Mouse (Mus musculus): ENCODE measurements around the gene Sigirr. TPM values are rescaled to one million over a fixed set of nuclear protein-coding genes. Genes with fewer than 3 reads are reported as not detected.

Sigirr gene
- polyA plus RNA-seq, 1 experiment, result 4.0 TPM

- no peak for TF ChIP-seq CTCF (IDR thresholded peaks at IDR 0.05; ENCODE audit: extremely low read depth, insufficient read depth, low read length)
- TF ChIP-seq POLR2A (IDR thresholded peaks at IDR 0.05; ENCODE audit: extremely low read depth, insufficient read depth, low read length), result no peak
- peaks cover 5% of the 10 kb centered on the region for H3K4me1 ChIP-seq (ENCODE audit: control insufficient read depth, insufficient read depth, low read length)
- H3K27ac ChIP-seq (ENCODE audit: insufficient read depth, low read length), result no peak overlapping the region
- H3K4me3 ChIP-seq (ENCODE audit: insufficient read depth, low read length), result no peak overlapping the region
Observed at GRCm38 (mm10) chr7:141064175-141064574, 36.2 kb downstream of the Sigirr start.

GRCm38 (mm10) chr7:141063353-141063752 is 37.0 kb downstream of the Sigirr start:
- Histone ChIP-seq H3K4me1 (ENCODE audit: control insufficient read depth, insufficient read depth, low read length) (peaks cover 5% of the 10 kb centered on the region), H3K4me3 (ENCODE audit: insufficient read depth, low read length) (no peak overlapping the region), H3K27ac (ENCODE audit: insufficient read depth, low read length) (no peak overlapping the region)
- no peak for TF ChIP-seq POLR2A (IDR thresholded peaks at IDR 0.05; ENCODE audit: extremely low read depth, insufficient read depth, low read length)
- TF ChIP-seq CTCF (IDR thresholded peaks at IDR 0.05; ENCODE audit: extremely low read depth, insufficient read depth, low read length), result no peak

DNA sequence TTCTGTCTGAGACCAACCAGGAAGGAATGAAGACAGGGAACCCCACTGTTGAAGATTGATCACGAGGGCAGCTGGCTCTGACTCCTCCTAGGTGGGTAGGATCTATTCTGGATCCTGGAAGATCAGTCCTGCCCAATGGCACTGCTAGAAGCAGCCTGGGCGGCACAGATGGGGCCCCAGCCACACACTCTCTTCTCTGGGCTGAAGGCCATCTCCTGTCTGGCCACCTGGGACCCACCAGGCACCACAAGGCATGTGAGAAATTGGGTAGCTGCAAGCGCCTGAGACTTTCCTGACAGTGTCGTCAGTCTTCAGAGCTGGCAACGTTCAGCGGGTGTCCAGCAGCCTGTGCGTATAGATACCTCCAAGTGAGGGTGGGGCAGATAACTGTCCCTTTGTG is 37.8 kb downstream of the Sigirr start:
- Histone ChIP-seq H3K4me3 (ENCODE audit: insufficient read depth, low read length) (peak overlapping the region; percentile 69; the same call in 1 of the 2 replicates), H3K27ac (ENCODE audit: insufficient read depth, low read length) (no peak overlapping the region)
- TF ChIP-seq POLR2A (IDR thresholded peaks at IDR 0.05; ENCODE audit: extremely low read depth, insufficient read depth, low read length) (no peak), CTCF (IDR thresholded peaks at IDR 0.05; ENCODE audit: extremely low read depth, insufficient read depth, low read length) (no peak)

DNA sequence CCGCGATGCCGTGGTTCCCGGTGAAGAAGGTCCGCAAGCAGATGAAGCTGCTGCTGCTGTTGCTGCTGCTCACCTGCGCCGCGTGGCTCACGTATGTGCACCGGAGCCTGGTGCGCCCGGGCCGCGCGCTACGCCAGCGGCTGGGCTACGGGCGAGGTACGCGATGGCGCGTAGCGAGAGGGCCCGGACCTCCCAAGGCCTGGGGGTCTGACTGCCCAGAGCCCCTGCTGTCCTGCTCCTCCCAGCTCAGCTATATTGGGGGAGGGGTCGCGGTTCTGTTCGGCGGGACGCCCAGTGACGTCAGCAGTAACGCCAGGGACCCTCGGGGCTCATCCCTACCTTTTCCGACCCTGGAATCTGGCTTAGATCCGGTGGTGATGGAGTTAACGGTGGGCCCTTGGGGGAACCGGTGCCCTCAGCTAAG is 39.1 kb downstream of the Sigirr start:
- peak overlapping the region; percentile 53 for H3K27ac ChIP-seq (ENCODE audit: insufficient read depth, low read length)
- H3K4me3 ChIP-seq (ENCODE audit: insufficient read depth, low read length), result peak overlapping the region; percentile 69
- H3K4me1 ChIP-seq (ENCODE audit: control insufficient read depth, insufficient read depth, low read length), result peaks cover 5% of the 10 kb centered on the region
- TF ChIP-seq POLR2A (IDR thresholded peaks at IDR 0.05; ENCODE audit: extremely low read depth, insufficient read depth, low read length) (no peak), CTCF (IDR thresholded peaks at IDR 0.05; ENCODE audit: extremely low read depth, insufficient read depth, low read length) (no peak)

More for the DNA sequence above, 37.8 kb downstream of the Sigirr start:
- H3K4me1 ChIP-seq (ENCODE audit: control insufficient read depth, insufficient read depth, low read length), result peaks cover 5% of the 10 kb centered on the region

DNA sequence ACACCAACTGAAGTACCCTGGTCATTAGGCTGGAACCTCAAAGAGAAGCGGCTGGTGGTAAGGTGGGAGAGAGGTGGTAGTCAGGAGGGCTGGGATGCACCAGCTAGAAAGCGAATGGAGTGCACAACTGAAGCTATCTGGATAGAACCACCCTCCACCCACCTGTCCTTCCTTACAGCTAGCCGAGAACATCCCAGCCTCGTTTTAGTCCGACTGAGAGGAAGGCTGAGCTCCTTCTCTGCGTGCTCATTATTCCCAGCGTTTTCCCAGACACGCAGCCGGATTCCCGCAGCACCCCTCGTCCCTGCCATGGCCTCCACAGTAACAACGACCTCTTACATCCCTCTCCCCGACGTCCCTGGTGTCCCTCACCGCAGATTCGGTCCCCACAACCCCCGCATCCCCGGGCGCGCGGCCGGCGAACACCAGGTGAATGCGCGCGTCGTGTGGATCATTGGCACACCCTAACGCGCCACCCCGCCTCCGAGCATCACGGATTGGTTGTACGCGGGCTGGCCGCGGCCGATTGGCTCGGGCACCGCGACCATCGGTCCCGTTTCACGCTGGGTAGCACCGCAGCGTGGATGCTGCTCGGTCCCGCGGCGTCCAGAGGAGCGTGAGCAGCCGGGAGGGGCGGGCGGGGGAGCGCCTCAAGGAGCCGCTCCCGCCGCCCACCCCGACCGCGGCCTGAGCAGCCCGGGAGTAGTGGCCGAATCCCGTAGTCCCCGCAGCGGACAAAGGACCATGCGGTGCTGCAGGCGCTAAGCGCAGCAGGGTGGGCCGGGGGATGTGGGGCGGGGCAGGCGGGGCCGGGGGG is 39.7 kb downstream of the Sigirr start, which contains the start of gene B4galnt4:
Gene B4galnt4, plus strand, starts transcription at position 679 of the 817 bp plus-strand sequence.
- no peak for TF ChIP-seq CTCF (IDR thresholded peaks at IDR 0.05; ENCODE audit: extremely low read depth, insufficient read depth, low read length)
- TF ChIP-seq POLR2A (IDR thresholded peaks at IDR 0.05; ENCODE audit: extremely low read depth, insufficient read depth, low read length), result peak; percentile 83
- H3K27ac ChIP-seq (ENCODE audit: insufficient read depth, low read length), result peak within 1 kb of the TSS; percentile 74
- peaks cover 5% of the 10 kb centered on the region for H3K4me1 ChIP-seq (ENCODE audit: control insufficient read depth, insufficient read depth, low read length)
- H3K4me3 ChIP-seq (ENCODE audit: insufficient read depth, low read length), result peak within 1 kb of the TSS; percentile 69

GRCm38 (mm10) chr7:141059929-141060328 is 40.4 kb downstream of the Sigirr start:
- TF ChIP-seq CTCF (IDR thresholded peaks at IDR 0.05; ENCODE audit: extremely low read depth, insufficient read depth, low read length) (no peak), POLR2A (IDR thresholded peaks at IDR 0.05; ENCODE audit: extremely low read depth, insufficient read depth, low read length) (no peak)
- peak overlapping the region; percentile 74; the same call in 1 of the 2 replicates for H3K27ac ChIP-seq (ENCODE audit: insufficient read depth, low read length)
- peaks cover 5% of the 10 kb centered on the region for H3K4me1 ChIP-seq (ENCODE audit: control insufficient read depth, insufficient read depth, low read length)
- H3K4me3 ChIP-seq (ENCODE audit: insufficient read depth, low read length), result peak overlapping the region; percentile 69

- Histone ChIP-seq H3K27ac (ENCODE audit: insufficient read depth, low read length) (no peak overlapping the region), H3K4me1 (ENCODE audit: control insufficient read depth, insufficient read depth, low read length) (peaks cover 5% of the 10 kb centered on the region; the same call in 1 of the 2 replicates), H3K4me3 (ENCODE audit: insufficient read depth, low read length) (no peak overlapping the region)
- TF ChIP-seq CTCF (IDR thresholded peaks at IDR 0.05; ENCODE audit: extremely low read depth, insufficient read depth, low read length), result no peak
- no peak for TF ChIP-seq POLR2A (IDR thresholded peaks at IDR 0.05; ENCODE audit: extremely low read depth, insufficient read depth, low read length)
Observed at GRCm38 (mm10) chr7:141058601-141059341, 41.6 kb downstream of the Sigirr start.

- TF ChIP-seq CTCF (IDR thresholded peaks at IDR 0.05; ENCODE audit: extremely low read depth, insufficient read depth, low read length) (no peak), POLR2A (IDR thresholded peaks at IDR 0.05; ENCODE audit: extremely low read depth, insufficient read depth, low read length) (no peak)
Observed at GRCm38 (mm10) chr7:141057541-141057940, 42.8 kb downstream of the Sigirr start.

DNA sequence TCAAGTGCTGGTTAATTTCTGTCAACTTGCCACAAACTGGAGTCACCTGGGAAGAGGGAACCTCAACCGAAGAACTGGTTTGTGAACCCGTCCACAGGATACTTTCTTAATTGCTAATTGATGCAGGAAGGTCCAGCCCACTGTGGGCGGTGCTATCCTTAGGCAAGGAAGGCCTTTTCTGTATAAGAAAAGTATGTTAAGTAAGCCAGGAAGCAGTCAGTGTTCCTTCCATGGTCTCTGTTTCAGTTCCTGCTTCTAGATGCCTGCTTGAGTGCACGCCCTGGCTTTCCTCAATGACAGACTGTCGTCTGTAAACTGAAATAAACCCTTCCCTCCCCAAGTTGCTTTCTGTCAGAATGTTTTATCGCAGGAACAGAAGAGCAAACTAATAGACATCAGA is 43.4 kb downstream of the Sigirr start:
- no peak for TF ChIP-seq CTCF (IDR thresholded peaks at IDR 0.05; ENCODE audit: extremely low read depth, insufficient read depth, low read length)
- TF ChIP-seq POLR2A (IDR thresholded peaks at IDR 0.05; ENCODE audit: extremely low read depth, insufficient read depth, low read length), result no peak
- H3K4me3 ChIP-seq (ENCODE audit: insufficient read depth, low read length), result no peak overlapping the region
- peaks cover 2% of the 10 kb centered on the region; the same call in 1 of the 2 replicates for H3K4me1 ChIP-seq (ENCODE audit: control insufficient read depth, insufficient read depth, low read length)
- no peak overlapping the region for H3K27ac ChIP-seq (ENCODE audit: insufficient read depth, low read length)

More at GRCm38 (mm10) chr7:141057541-141057940, 42.8 kb downstream of the Sigirr start:
- Histone ChIP-seq H3K4me3 (ENCODE audit: insufficient read depth, low read length) (no peak overlapping the region), H3K4me1 (ENCODE audit: control insufficient read depth, insufficient read depth, low read length) (peaks cover 3% of the 10 kb centered on the region; the same call in 1 of the 2 replicates), H3K27ac (ENCODE audit: insufficient read depth, low read length) (no peak overlapping the region)

Measured in cortical plate, adult 2 months (tissue).